Mouse (Mus musculus) embryo, embryonic 10 days (tissue): ENCODE measurements at regions not wholly inside any gene's neighbourhood (a gene's known extent, or its start where the extent isn't known, plus 50 kb on each side); places are given as distances from the start of the nearest gene placed in this dataset.

Experiments used
- DNase-seq: peaks from one replicate; pipeline ENCODE4 v3.0.0-alpha.2; 2015; ENCODE audit warnings: low spot score

GRCm38 (mm10) chr13:103683169-103683568, 91.2 kb downstream of the Srek1 start:
- no peak for DNase-seq

GRCm38 (mm10) chr13:103680740-103681139, 93.7 kb downstream of the Srek1 start:
- DNase-seq = no peak

GRCm38 (mm10) chr13:103680052-103680451, 94.4 kb downstream of the Srek1 start:
- DNase-seq = no peak

GRCm38 (mm10) chr13:103676831-103677230, 97.6 kb downstream of the Srek1 start:
- DNase-seq = no peak

GRCm38 (mm10) chr13:103676221-103676620, 98.2 kb downstream of the Srek1 start:
- DNase-seq = no peak

GRCm38 (mm10) chr13:103670611-103671010, 103.8 kb downstream of the Srek1 start:
- no peak for DNase-seq

GRCm38 (mm10) chr13:103669856-103670255, 104.6 kb downstream of the Srek1 start:
- DNase-seq = no peak

- DNase-seq = no peak
Observed at GRCm38 (mm10) chr13:103667749-103668148, 106.7 kb downstream of the Srek1 start.

GRCm38 (mm10) chr13:103660248-103660996, 114.0 kb downstream of the Srek1 start:
- peak; percentile 69 for DNase-seq

- DNase-seq = no peak
Observed at GRCm38 (mm10) chr13:103655966-103656365, 118.4 kb downstream of the Srek1 start.

- DNase-seq = no peak
Observed at GRCm38 (mm10) chr13:103653216-103653615, 121.2 kb downstream of the Srek1 start.

GRCm38 (mm10) chr13:103649383-103649782, 125.0 kb downstream of the Srek1 start:
- no peak for DNase-seq

GRCm38 (mm10) chr13:103648016-103648415, 126.4 kb downstream of the Srek1 start:
- no peak for DNase-seq

- peak; percentile 57 for DNase-seq
Observed at GRCm38 (mm10) chr13:103646035-103646434, 128.4 kb downstream of the Srek1 start.

- DNase-seq = peak; percentile 85
Observed at GRCm38 (mm10) chr13:103643993-103644722, 130.2 kb downstream of the Srek1 start.

GRCm38 (mm10) chr13:103643486-103643885, 130.9 kb downstream of the Srek1 start:
- no peak for DNase-seq

- DNase-seq = no peak
Observed at GRCm38 (mm10) chr13:103642542-103643375, 131.6 kb downstream of the Srek1 start.

- no peak for DNase-seq
Observed at GRCm38 (mm10) chr13:103638038-103638437, 136.4 kb downstream of the Srek1 start.

GRCm38 (mm10) chr13:103637414-103637813, 137.0 kb downstream of the Srek1 start:
- DNase-seq = no peak

GRCm38 (mm10) chr13:103636595-103636994, 137.8 kb downstream of the Srek1 start:
- no peak for DNase-seq

GRCm38 (mm10) chr13:103623810-103624209, 150.6 kb downstream of the Srek1 start:
- no peak for DNase-seq

GRCm38 (mm10) chr13:103623319-103623718, 151.1 kb downstream of the Srek1 start:
- no peak for DNase-seq
